Mouse (Mus musculus): ENCODE results near the gene Fgfr2.

GRCm38 (mm10) chr7:132337268-132337917 lies 785.8 kb downstream of the Fgfr2 start:
- TF ChIP-seq CTCF (IDR thresholded peaks at IDR 0.05; ENCODE audit: borderline replicate concordance, extremely low read depth, insufficient read depth, insufficient read length) (no peak), POLR2A (IDR thresholded peaks at IDR 0.05; ENCODE audit: borderline replicate concordance, extremely low read depth, insufficient read depth, insufficient read length, poor library complexity, severe bottlenecking) (no peak)

Measured in brain, embryonic 14.5 days (tissue).